Mouse (Mus musculus): ENCODE data around the gene Mrpl55.

Gene Mrpl55

DNA sequence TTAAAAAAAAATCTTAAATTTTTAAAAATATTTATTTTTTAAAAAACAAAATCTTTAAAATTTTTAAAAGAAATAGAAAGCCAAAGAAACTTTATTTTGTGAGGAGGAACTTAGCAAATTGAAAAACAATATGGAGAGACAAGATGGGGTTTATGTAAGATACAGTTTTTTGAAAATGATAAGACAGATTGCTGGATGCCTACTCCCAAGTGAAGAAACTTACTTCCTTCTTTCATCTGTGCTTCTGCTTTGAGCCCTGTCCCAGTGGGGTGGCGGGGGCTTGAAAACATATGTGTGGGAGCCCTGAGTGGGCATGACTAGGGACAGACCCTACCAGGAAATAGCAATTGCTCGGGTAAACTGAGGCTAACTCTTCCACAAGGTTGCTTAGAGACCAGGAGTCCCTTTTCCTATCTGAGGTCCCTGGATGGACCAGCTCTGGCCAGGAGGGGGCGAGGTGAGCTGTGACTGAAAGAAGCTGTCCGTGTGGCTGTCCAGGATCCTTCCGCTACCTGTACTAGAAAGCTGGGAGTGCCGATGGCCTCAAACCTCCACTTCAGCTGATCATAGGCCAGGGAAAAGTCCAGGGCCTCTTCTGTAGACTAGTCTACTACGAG, 28.0 kb downstream of the Mrpl55 start:
- peak; percentile 57 for DNase-seq

DNA sequence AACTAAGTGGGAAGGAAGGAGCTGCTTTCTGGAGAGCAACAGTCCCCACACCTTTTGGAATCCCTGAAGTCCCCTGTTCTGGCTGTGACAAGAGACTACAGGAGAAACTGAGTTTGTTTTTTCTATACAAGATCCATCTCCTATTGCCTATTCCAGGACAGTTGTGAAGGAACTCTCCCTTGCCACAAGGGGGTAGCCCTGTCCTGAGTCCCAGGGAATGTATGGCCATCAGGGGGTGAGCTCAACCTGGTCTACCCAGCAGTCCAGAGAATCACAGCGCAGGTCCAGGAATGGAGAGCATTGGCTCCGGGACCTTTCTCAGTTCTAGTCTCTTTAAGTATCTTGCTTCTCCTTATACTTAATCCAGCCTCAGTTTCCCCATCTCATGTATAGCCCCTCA, 30.5 kb downstream of the Mrpl55 start:
- DNase-seq: no peak

DNA sequence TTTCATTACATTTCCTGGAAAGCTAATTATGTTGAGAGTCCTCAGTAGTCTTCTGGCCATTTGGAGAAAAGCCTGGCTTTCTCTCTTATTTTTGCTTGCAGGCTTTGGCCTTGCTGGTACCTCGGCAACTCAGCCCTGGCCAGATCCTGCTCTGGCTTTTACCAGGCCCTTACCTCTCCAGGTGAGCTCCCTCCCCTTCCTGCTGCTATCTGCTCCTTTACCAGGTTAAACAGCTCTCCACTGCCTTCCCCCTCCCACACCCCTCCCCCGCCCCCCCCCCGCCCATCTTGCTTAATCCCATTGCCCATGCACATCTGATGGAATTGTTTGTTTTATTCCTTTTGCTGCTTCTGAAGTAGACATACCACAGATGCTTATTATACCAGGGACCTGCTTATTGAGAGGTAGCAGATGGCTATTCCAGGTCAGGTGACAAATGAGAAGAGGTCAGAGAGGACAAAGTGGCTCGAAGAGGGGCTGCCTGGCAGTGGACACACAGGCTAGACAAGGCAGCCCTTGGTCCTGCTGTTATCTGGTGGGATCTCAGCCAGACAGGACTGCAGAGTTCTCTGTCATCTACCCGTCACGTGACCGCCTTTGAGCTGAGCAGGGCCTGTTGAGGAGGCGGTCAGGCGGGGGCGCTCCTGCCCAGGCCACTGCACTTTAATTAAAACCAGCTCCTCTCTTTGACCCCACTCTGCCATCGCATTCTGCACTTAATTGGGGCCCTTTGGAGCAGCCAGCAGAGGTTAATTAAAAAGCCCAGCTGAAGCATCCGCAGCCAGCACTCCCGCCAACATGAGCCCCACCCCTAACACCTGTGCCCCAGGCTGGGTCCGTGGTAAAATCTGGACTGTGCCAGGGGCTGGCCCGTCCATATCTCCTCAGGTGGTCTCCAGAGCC, 36.5 kb downstream of the Mrpl55 start:
- DNase-seq: peak; percentile 87

DNA sequence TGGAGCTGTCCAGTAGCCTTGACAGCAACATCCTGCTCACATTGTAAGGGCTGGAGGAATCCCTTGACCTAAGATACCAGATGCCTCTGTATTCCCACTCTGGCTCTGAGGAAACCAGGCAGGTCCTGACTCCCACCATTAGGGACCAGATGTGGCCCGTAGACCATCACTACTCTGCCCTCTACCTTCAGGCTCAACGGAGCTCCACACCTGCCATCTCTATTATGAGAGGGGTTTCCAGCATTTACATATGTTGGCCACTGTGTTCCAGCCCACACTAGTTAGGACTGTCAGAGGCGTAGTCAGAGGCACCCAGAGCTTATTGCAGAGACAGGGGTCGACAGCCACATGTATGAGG, 37.1 kb downstream of the Mrpl55 start:
- DNase-seq: no peak

DNA sequence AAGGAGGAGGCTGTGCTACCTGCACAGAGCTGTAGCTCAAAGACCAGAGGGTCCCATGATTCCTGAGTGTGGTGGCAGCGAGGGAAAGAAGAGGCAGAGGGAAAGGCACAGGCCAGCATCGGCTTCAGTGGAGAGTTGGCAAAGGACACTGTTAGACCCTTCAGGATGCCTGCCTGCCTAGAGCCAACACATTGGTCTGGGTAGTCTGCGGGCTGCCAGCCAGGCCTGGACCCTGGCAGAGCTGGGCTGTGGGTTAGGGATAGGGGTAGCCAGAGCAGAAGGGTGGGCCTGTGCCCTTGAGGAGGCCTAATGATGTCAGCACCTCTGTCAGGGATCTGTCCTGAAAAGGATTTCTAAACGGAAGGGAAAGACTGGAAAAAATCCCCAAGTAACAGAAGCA, 37.5 kb downstream of the Mrpl55 start:
- DNase-seq: no peak

DNA sequence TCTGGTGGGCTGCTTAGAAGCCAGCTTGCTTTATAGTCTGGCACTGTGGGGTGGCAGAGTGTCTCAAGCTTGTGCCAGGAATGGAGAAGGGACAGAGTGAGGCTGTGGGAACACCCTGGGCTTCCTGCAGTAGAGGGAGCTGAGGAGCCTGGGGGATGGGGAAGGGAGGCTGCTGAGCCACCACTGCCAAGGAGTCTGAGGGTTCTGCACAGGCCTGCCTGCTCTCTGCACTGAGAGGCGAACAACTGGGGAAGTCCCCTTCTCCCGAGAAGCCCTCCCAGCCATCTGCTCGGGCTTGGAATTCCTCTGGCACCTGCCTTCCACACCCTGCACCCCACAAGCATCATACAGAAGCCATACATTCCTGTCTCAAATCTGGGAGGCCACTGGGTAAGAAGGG, 39.6 kb downstream of the Mrpl55 start:
- DNase-seq: no peak

DNA sequence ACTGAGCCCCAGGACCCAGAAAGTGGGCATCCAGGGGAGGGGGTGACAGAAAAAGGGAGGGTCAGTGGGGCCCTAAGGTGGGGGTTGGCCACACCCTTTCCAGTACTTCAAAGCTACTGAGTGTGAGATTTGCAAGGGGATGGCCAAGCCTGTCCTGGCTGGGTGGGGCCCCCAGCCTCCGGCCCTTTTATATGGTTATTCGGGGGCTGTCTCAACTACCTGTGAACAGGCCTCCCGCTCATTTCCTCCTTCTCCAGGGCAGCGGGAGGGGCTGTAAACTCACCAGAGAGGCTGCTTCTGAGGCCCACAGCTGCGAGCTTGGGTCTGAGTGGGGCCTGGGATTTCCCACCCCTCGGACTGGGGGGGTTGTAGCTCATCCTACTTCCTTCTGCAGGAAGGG, 41.6 kb downstream of the Mrpl55 start:
- DNase-seq: no peak

DNA sequence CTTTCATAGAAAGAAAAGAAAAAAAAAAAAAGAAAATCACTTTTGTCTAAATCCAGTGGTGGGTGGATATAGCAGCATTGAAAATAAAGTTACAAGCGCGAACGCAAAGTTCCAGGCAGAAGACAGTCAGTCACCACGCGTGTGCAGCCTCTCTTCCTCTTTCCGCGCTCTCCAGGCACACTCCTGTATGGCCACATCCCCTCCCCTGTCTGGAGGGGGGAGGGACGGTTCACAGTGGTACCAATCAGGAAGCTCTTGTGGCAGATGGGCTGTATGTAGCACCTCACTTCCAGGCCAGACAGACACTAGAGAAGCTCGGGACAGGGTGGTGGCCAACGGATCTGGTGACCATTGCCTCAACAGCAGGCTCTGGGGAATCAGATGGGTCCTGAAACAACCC, 45.8 kb downstream of the Mrpl55 start:
- DNase-seq: no peak
